Mouse (Mus musculus) heart, embryonic 10.5 days (tissue): Measurements from ENCODE around the gene Plch1. TPM values are rescaled to one million over a fixed set of nuclear protein-coding genes. Genes with fewer than 3 reads are reported as not detected.
A peak's percentile ranks its signal among the peaks of the same experiment; 100 is the strongest.

ENCODE experiments used
- DNase-seq: peaks from one replicate; pipeline ENCODE4 v3.0.0-alpha.2; 2017; ENCODE audit warnings: low spot score
- H3K27ac ChIP-seq: fragments of 300-500 bp; sonication (generic); 2 replicates; pipeline ENCODE4 v1.5.1; 2016; ENCODE audit warnings: mild to moderate bottlenecking
- H3K27me3 ChIP-seq: fragments of 300-500 bp; sonication (generic); 2 replicates; pipeline ENCODE4 v1.6.1; 2016; ENCODE audit warnings: mild to moderate bottlenecking; ENCODE audit not compliant: poor library complexity, insufficient read depth, severe bottlenecking
- H3K36me3 ChIP-seq: fragments of 300-500 bp; sonication (generic); 2 replicates; pipeline ENCODE4 v1.6.1; 2016; ENCODE audit warnings: mild to moderate bottlenecking, moderate library complexity
- H3K4me1 ChIP-seq: fragments of 300-500 bp; sonication (generic); 2 replicates; pipeline ENCODE4 v1.6.1; 2016; ENCODE audit warnings: mild to moderate bottlenecking
- H3K4me3 ChIP-seq: fragments of 300-500 bp; sonication (generic); 2 replicates; pipeline ENCODE4 v1.5.1; 2016; ENCODE audit warnings: mild to moderate bottlenecking, moderate library complexity
- H3K9me3 ChIP-seq: fragments of 300-500 bp; sonication (generic); 2 replicates; pipeline ENCODE4 v1.6.1; 2016; ENCODE audit warnings: mild to moderate bottlenecking, moderate library complexity
- WGBS: fragments of 180-500 bp; shearing (Covaris S2); methylation state at CpG from one replicate; pipeline ENCODE4 v1.1.7; 2016; 5-methylcytosine and 5-hydroxymethylcytosine counted together
- polyA plus RNA-seq: library from polyadenylated mRNA; unstranded; fragments of >200 nt; fragmentation: Nextera tagmentation; extraction: Ambion mirVana; gene quantifications from 2 replicates; pipeline ENCODE4 v1.2.1, GENCODE M21; 2016

Plch1 gene
- 1.0 and 2.0 TPM in 2 replicates for polyA plus RNA-seq

GRCm38 (mm10) chr3:63899309-63899695 is at the start of gene Plch1:
TSS of gene Plch1 (minus strand) at chr3:63899472.
- peak within 1 kb of the TSS; percentile 78 for H3K27ac ChIP-seq
- peak within 1 kb of the TSS; percentile 81 for H3K4me3 ChIP-seq
- no peaks in the 10 kb centered on the region for H3K36me3 ChIP-seq
- no peaks in the 10 kb centered on the region for H3K9me3 ChIP-seq
- WGBS = under 1% methylated on average over 12 of the region's 12 CpGs
- H3K4me1 ChIP-seq = peaks cover 8% of the 10 kb centered on the region; the same call in 1 of the 2 replicates
- DNase-seq = peak; percentile 88
- peaks cover 7% of the 10 kb centered on the region; the same call in 1 of the 2 replicates for H3K27me3 ChIP-seq

GRCm38 (mm10) chr3:63941204-63941850 is 42.1 kb upstream of the Plch1 start:
- Histone ChIP-seq H3K9me3 (no peaks in the 10 kb centered on the region), H3K36me3 (peaks cover 2% of the 10 kb centered on the region), H3K27me3 (no peaks in the 10 kb centered on the region), H3K4me3 (no peak overlapping the region), H3K27ac (no peak overlapping the region), H3K4me1 (no peaks in the 10 kb centered on the region)
- no peak for DNase-seq
- WGBS = 85% methylated on average over 2 of the region's 2 CpGs

GRCm38 (mm10) chr3:63938928-63939327 is 39.7 kb upstream of the Plch1 start:
- Histone ChIP-seq H3K36me3 (no peaks in the 10 kb centered on the region; the same call in 1 of the 2 replicates), H3K4me1 (no peaks in the 10 kb centered on the region), H3K27me3 (no peaks in the 10 kb centered on the region), H3K4me3 (no peak overlapping the region), H3K27ac (no peak overlapping the region), H3K9me3 (no peaks in the 10 kb centered on the region)
- 88% methylated on average over 2 of the region's 2 CpGs for WGBS
- no peak for DNase-seq

- peak; percentile 92 for DNase-seq
- 5% methylated on average over 48 of the region's 48 CpGs for WGBS
Observed at GRCm38 (mm10) chr3:63928878-63929859, 29.9 kb upstream of the Plch1 start, which contains the start of gene E130311K13Rik. TSS of gene E130311K13Rik (minus strand) at chr3:63929472.

GRCm38 (mm10) chr3:63919634-63920033 is 20.4 kb upstream of the Plch1 start:
- H3K27ac ChIP-seq = no peak overlapping the region
- H3K4me1 ChIP-seq = no peaks in the 10 kb centered on the region
- H3K27me3 ChIP-seq = no peaks in the 10 kb centered on the region
- no peak for DNase-seq
- peaks cover 8% of the 10 kb centered on the region; the same call in 1 of the 2 replicates for H3K36me3 ChIP-seq
- 63% methylated on average over 3 of the region's 3 CpGs for WGBS
- no peaks in the 10 kb centered on the region for H3K9me3 ChIP-seq
- H3K4me3 ChIP-seq = no peak overlapping the region

More at GRCm38 (mm10) chr3:63928878-63929859, 29.9 kb upstream of the Plch1 start, which contains the start of gene E130311K13Rik:
- Histone ChIP-seq H3K27me3 (no peaks in the 10 kb centered on the region), H3K9me3 (no peaks in the 10 kb centered on the region), H3K36me3 (no peaks in the 10 kb centered on the region), H3K4me1 (no peaks in the 10 kb centered on the region), H3K27ac (peak within 1 kb of the TSS; percentile 98), H3K4me3 (peak within 1 kb of the TSS; percentile 81)

GRCm38 (mm10) chr3:63910301-63910700 is 11.0 kb upstream of the Plch1 start:
- Histone ChIP-seq H3K27ac (no peak overlapping the region), H3K4me1 (no peaks in the 10 kb centered on the region), H3K4me3 (no peak overlapping the region), H3K27me3 (no peaks in the 10 kb centered on the region), H3K36me3 (no peaks in the 10 kb centered on the region; the same call in 1 of the 2 replicates), H3K9me3 (no peaks in the 10 kb centered on the region)
- 73% methylated on average over 4 of the region's 4 CpGs for WGBS
- no peak for DNase-seq

GRCm38 (mm10) chr3:63905241-63905640 is 6.0 kb upstream of the Plch1 start:
- Histone ChIP-seq H3K4me3 (peak overlapping the region; percentile 55), H3K9me3 (no peaks in the 10 kb centered on the region), H3K36me3 (no peaks in the 10 kb centered on the region), H3K4me1 (no peaks in the 10 kb centered on the region), H3K27ac (no peak overlapping the region), H3K27me3 (peaks cover 13% of the 10 kb centered on the region; the same call in 1 of the 2 replicates)
- DNase-seq = no peak
- 3% methylated on average over 18 of the region's 18 CpGs for WGBS

- peaks cover 13% of the 10 kb centered on the region; the same call in 1 of the 2 replicates for H3K27me3 ChIP-seq
- no peak overlapping the region for H3K4me3 ChIP-seq
- no peak for DNase-seq
- H3K9me3 ChIP-seq = no peaks in the 10 kb centered on the region
- 81% methylated on average over 2 of the region's 2 CpGs for WGBS
- no peak overlapping the region for H3K27ac ChIP-seq
- no peaks in the 10 kb centered on the region for H3K36me3 ChIP-seq
- H3K4me1 ChIP-seq = peaks cover 5% of the 10 kb centered on the region; the same call in 1 of the 2 replicates
Observed at GRCm38 (mm10) chr3:63904157-63904556, 4.9 kb upstream of the Plch1 start.

GRCm38 (mm10) chr3:63900021-63900571 is 824 bp upstream of the Plch1 start:
- Histone ChIP-seq H3K4me3 (peak overlapping the region; percentile 81), H3K27ac (no peak overlapping the region), H3K36me3 (no peaks in the 10 kb centered on the region), H3K27me3 (peaks cover 13% of the 10 kb centered on the region; the same call in 1 of the 2 replicates), H3K4me1 (peaks cover 8% of the 10 kb centered on the region; the same call in 1 of the 2 replicates), H3K9me3 (no peaks in the 10 kb centered on the region)
- DNase-seq = peak; percentile 73
- WGBS = 7% methylated on average over 12 of the region's 12 CpGs

- H3K4me1 ChIP-seq = peaks cover 8% of the 10 kb centered on the region; the same call in 1 of the 2 replicates
- peak overlapping the region; percentile 78 for H3K27ac ChIP-seq
- H3K27me3 ChIP-seq = peaks cover 5% of the 10 kb centered on the region; the same call in 1 of the 2 replicates
- H3K9me3 ChIP-seq = no peaks in the 10 kb centered on the region
- H3K36me3 ChIP-seq = no peaks in the 10 kb centered on the region
- WGBS = under 1% methylated on average over 41 of the region's 41 CpGs
- peak overlapping the region; percentile 81 for H3K4me3 ChIP-seq
- peak; percentile 91 for DNase-seq
Observed at GRCm38 (mm10) chr3:63898581-63899308, 527 bp downstream of the Plch1 start.

GRCm38 (mm10) chr3:63897177-63897576 is 2.1 kb downstream of the Plch1 start:
- Histone ChIP-seq H3K4me1 (peaks cover 8% of the 10 kb centered on the region; the same call in 1 of the 2 replicates), H3K4me3 (no peak overlapping the region), H3K36me3 (no peaks in the 10 kb centered on the region), H3K27ac (no peak overlapping the region), H3K9me3 (no peaks in the 10 kb centered on the region), H3K27me3 (peaks cover 5% of the 10 kb centered on the region; the same call in 1 of the 2 replicates)
- DNase-seq = no peak
- 53% methylated on average over 1 of the region's 1 CpGs for WGBS

- H3K36me3 ChIP-seq = no peaks in the 10 kb centered on the region
- no peaks in the 10 kb centered on the region for H3K9me3 ChIP-seq
- no peak overlapping the region for H3K4me3 ChIP-seq
- H3K27me3 ChIP-seq = no peaks in the 10 kb centered on the region
- 92% methylated on average over 4 of the region's 4 CpGs for WGBS
- no peak for DNase-seq
- peaks cover 8% of the 10 kb centered on the region; the same call in 1 of the 2 replicates for H3K4me1 ChIP-seq
- H3K27ac ChIP-seq = no peak overlapping the region
Observed at GRCm38 (mm10) chr3:63896303-63896702, 3.0 kb downstream of the Plch1 start.
